ENCODE assay signal across 11 mouse cellular contexts in genomic region chr12:8876865-8877264, GRCm38 (mm10). TPM values are rescaled to one million over a fixed set of nuclear protein-coding genes. Genes with fewer than 3 reads are reported as not detected.
DNase-seq lines count a peak whose midpoint lies in the region; ATAC-seq lines count a peak whose summit lies in the region.
"Had no signal": no experiment of that assay in that cellular context is flagged by ENCODE, and none has a peak within 500 bp of the region (broad histone marks: within the 10 kb centered on the region; RNA-seq: fewer than 3 reads in every experiment).

No protein-coding gene starts in this region.

- no peak for ATAC-seq in heart, embryonic 16.5 days (replicated peaks; ENCODE audit: extremely low read depth, insufficient read depth, low FRiP score)
- ATAC-seq: Patski had no signal

- WGBS in heart, embryonic 16.5 days, result 69% methylated on average over 5 of the region's 5 CpGs

- no peak overlapping the region for H3K9ac ChIP-seq in heart, embryonic 16.5 days (ENCODE audit: low read length)
- H3K9ac ChIP-seq: limb, embryonic 15.5 days had no signal

- intact Hi-C loops in heart, postnatal 25 days (cut with DNase I), result no loop called here

- no peaks in the 10 kb centered on the region for H3K36me3 ChIP-seq in heart, embryonic 16.5 days (ENCODE audit: control insufficient read depth, insufficient read depth)
- H3K36me3 ChIP-seq: limb, embryonic 15.5 days had no signal

- no peaks in the 10 kb centered on the region for H3K27me3 ChIP-seq in heart, embryonic 16.5 days (ENCODE audit: control insufficient read depth, insufficient read depth, low read length)
- H3K27me3 ChIP-seq: limb, embryonic 15.5 days; Patski had no signal

- no peak overlapping the region for H3K4me3 ChIP-seq in heart, embryonic 16.5 days (ENCODE audit: low read length)
- H3K4me3 ChIP-seq: layer of hippocampus, adult 2 months; limb, embryonic 15.5 days had no signal

- H3K4me1 ChIP-seq in heart, embryonic 16.5 days (ENCODE audit: control insufficient read depth, insufficient read depth, low read length), result no peaks in the 10 kb centered on the region
- H3K4me1 ChIP-seq: limb, embryonic 15.5 days had no signal

- 0 out of 2 replicates have a peak overlapping the region, but pooled peaks have one; percentile 23 for H3K27ac ChIP-seq in heart, embryonic 16.5 days (ENCODE audit: low read length)
- H3K27ac ChIP-seq: layer of hippocampus, adult 2 months; limb, embryonic 15.5 days had no signal

- no peak for DNase-seq in heart, postnatal 25 days (ENCODE audit: low spot score)
- peak; percentile 67 for DNase-seq in adrenal gland, postnatal 25 days
- DNase-seq in kidney, postnatal 4 days, result peak; percentile 66 to 74
- DNase-seq in lung, postnatal 14 days, result peak; percentile 72
- DNase-seq in spleen, postnatal 4 days (ENCODE audit: low spot score in 2 of 2), result no peak
- no peak for DNase-seq in thymus, postnatal 25 days
- DNase-seq in urinary bladder, postnatal 4 days (ENCODE audit: low spot score in 2 of 2), result no peak

- no peak overlapping the region for H3K4me2 ChIP-seq in heart, embryonic 16.5 days (ENCODE audit: low read depth, low read length)
- H3K4me2 ChIP-seq: limb, embryonic 15.5 days had no signal

- no peaks in the 10 kb centered on the region for H3K9me3 ChIP-seq in heart, embryonic 16.5 days (replicated peaks; ENCODE audit: control insufficient read depth, low read length)
- H3K9me3 ChIP-seq: limb, embryonic 15.5 days had no signal

RNA-seq across cellular contexts. Expression of gene Laptm4a, which starts 44.6 kb away (rescaled TPM):
- 283 and 313 TPM in 2 replicates for polyA plus RNA-seq in heart, embryonic 16.5 days (2015; fragmentation: Nextera tagmentation; extraction: Ambion mirVana)
- total RNA-seq in heart, postnatal 25 days (2021), result 100 to 1,000 TPM; 332 to 350 TPM
- total RNA-seq in adrenal gland, postnatal 25 days (2021), result 421 and 503 TPM in 2 replicates

Comparison
In these comparisons a context has a peak if more than half of its experiments do, and no peak if none do; other contexts are left out.
1. DNase-seq: peak in adrenal gland, postnatal 25 days (single experiment), kidney, postnatal 4 days (2 of 2) and lung, postnatal 14 days (single experiment); none in heart, postnatal 25 days (single experiment), spleen, postnatal 4 days (0 of 2), thymus, postnatal 25 days (single experiment) and urinary bladder, postnatal 4 days (0 of 2).